Mouse (Mus musculus) limb, embryonic 11.5 days (tissue): Measurements from ENCODE around the gene Evi5. TPM values are rescaled to one million over a fixed set of nuclear protein-coding genes. Genes with fewer than 3 reads are reported as not detected.

ENCODE experiments used
- ATAC-seq: fragments of 200-750 bp; cut with Nextera tagmentation; 2 replicates; pipeline ENCODE4 v1.8.0; 2017; ENCODE audit warnings: low read depth; ENCODE audit not compliant: insufficient number of reproducible peaks, low FRiP score, low TSS enrichment
- DNase-seq: peaks from one replicate; pipeline ENCODE4 v3.0.0-alpha.2; 2015; ENCODE audit warnings: low spot score
- H3K27ac ChIP-seq: fragments of 300-500 bp; sonication (generic); replicated peaks from 2 replicates; pipeline ENCODE4 v1.5.1; 2014; ENCODE audit warnings: low read depth, mild to moderate bottlenecking, low read length
- H3K27me3 ChIP-seq: fragments of 300-500 bp; sonication (generic); 2 replicates; pipeline ENCODE4 v1.6.1; 2014; ENCODE audit warnings: mild to moderate bottlenecking, low read length, mixed read lengths; ENCODE audit not compliant: control insufficient read depth, insufficient read depth
- H3K36me3 ChIP-seq: fragments of 300-500 bp; sonication (generic); 2 replicates; pipeline ENCODE4 v1.6.1; 2014; ENCODE audit warnings: mild to moderate bottlenecking, low read length, moderate library complexity, mixed read lengths; ENCODE audit not compliant: control insufficient read depth, insufficient read depth
- H3K4me1 ChIP-seq: fragments of 300-500 bp; sonication (generic); 2 replicates; pipeline ENCODE4 v1.6.1; 2014; ENCODE audit warnings: low read length, mixed read lengths; ENCODE audit not compliant: control insufficient read depth, insufficient read depth
- H3K4me2 ChIP-seq: fragments of 300-500 bp; sonication (generic); 2 replicates; pipeline ENCODE4 v1.6.1; 2014; ENCODE audit warnings: low read depth, mild to moderate bottlenecking, moderate library complexity; ENCODE audit not compliant: severe bottlenecking
- H3K4me3 ChIP-seq: fragments of 300-500 bp; sonication (generic); 2 replicates; pipeline ENCODE4 v1.5.1; 2014; ENCODE audit warnings: low read depth, low read length
- H3K9ac ChIP-seq: fragments of 300-500 bp; sonication (generic); 2 replicates; pipeline ENCODE4 v1.6.1; 2014; ENCODE audit warnings: mild to moderate bottlenecking, low read length
- H3K9me3 ChIP-seq: fragments of 300-500 bp; sonication (generic); 2 replicates; pipeline ENCODE4 v1.6.1; 2016; ENCODE audit warnings: low read length; ENCODE audit not compliant: control insufficient read depth
- WGBS: fragments of 180-500 bp; shearing (Covaris S2); extraction: QIAGEN DNeasy Blood & Tissue Kit; methylation state at CpG from one replicate; pipeline ENCODE4 v1.1.7; 2014; 5-methylcytosine and 5-hydroxymethylcytosine counted together
- polyA plus RNA-seq: library from polyadenylated mRNA; unstranded; fragments of >200 nt; fragmentation: Nextera tagmentation; extraction: Ambion mirVana; gene quantifications from 2 replicates; pipeline ENCODE4 v1.2.1, GENCODE M21; 2014

Evi5 gene
- polyA plus RNA-seq, 1 experiment from 2014 or later: 66.9 TPM

DNA sequence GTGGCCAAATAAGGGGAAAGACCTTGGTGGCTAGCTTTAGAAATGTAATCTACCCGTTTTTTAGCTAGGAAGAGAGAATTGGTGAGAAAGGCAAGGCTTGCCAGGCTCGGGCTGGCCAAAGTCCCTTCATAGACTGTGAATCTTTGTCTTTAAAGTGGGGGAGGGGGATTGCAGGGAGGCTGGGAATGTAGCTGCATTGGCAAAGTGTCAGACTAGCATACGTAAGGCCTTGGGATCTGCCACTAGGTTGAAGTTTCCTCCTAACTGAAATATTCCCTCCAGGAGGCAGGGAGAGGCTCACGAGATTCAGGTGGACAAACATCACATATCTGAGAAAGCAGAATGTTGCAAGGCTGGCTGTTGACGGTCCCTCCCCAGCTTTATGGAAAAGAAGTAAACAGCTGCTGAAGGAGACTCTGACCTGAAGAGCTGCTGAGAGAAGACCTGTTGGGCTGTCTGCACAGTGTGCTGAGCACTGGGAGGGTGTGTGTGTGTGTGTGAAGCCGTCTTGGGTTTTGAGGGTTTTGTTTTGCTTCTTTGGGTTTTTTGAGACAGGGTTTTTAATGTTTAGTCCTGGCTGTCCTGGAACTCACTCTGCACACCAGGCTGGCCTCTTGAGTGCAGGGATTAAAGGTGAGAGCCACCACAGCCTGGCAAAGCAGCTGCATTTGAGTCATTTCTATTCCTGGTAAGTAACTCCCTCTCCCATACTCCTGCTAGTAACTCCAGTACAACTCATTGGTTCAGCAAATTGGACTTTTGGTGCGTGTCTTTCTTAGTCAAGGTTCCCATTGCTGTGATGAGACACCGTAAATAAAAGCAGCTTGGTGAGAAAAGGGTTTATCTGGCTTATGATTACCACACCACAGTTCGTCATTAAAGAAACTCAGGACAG, 15.3 kb upstream of the Evi5 start:
- H3K4me1 ChIP-seq: no peaks in the 10 kb centered on the region
- no peak overlapping the region for H3K27ac ChIP-seq
- DNase-seq (no peak), ATAC-seq (no peak)
- H3K36me3 ChIP-seq: no peaks in the 10 kb centered on the region
- H3K27me3 ChIP-seq: no peaks in the 10 kb centered on the region
- no peak overlapping the region for H3K4me2 ChIP-seq
- H3K9me3 ChIP-seq: no peaks in the 10 kb centered on the region
- WGBS: 63% methylated on average over 9 of the region's 9 CpGs
- no peak overlapping the region for H3K4me3 ChIP-seq
- H3K9ac ChIP-seq: no peak overlapping the region; the same call in 1 of the 2 replicates

DNA sequence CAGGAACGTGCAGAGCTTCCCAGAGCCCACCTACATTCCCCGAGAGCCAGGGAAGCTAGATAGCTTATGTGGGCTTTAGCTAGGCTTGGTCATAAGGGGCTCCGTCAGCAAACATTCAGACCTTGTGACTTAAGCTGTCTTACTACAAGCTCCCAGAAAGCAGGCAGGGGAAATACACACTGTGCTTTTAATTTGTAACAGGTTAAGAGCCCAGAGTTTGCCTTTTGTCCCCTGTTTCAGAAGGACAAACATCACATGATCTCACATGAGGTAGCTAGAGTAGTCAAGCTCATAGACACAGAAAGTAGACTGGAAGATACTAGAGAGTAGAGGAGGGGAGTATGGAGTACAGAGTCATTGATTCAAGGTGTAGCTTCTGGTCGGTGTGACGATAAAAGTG, 5.8 kb upstream of the Evi5 start:
- DNase-seq: no peak
- no peaks in the 10 kb centered on the region for H3K9me3 ChIP-seq
- H3K27me3 ChIP-seq: no peaks in the 10 kb centered on the region
- WGBS: 73% methylated on average over 5 of the region's 5 CpGs
- no peaks in the 10 kb centered on the region for H3K36me3 ChIP-seq
- H3K4me2 ChIP-seq: no peak overlapping the region
- no peak overlapping the region for H3K27ac ChIP-seq
- no peak for ATAC-seq
- no peaks in the 10 kb centered on the region for H3K4me1 ChIP-seq
- no peak overlapping the region for H3K9ac ChIP-seq
- no peak overlapping the region for H3K4me3 ChIP-seq

DNA sequence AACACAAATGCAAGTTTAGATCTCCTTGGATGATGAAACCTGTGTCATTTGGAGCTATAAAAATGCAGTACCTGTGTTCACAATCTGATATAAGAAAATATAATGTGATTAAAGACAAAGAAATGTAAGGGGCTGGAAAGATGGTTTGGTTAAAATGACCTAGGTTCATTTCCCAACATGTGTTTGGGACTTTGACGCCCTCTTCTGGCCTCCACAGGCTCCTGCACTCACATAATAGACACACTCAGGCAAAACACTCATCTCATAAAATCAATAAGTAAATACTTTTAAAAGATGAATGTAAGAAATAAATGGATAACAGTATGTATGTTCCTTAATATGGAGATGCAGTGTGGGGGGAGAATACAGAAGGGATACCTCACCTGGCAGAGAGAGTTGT, 2.1 kb upstream of the Evi5 start:
- no peaks in the 10 kb centered on the region for H3K36me3 ChIP-seq
- H3K4me2 ChIP-seq: no peak overlapping the region
- no peak overlapping the region for H3K4me3 ChIP-seq
- 76% methylated on average over 1 of the region's 1 CpGs for WGBS
- H3K4me1 ChIP-seq: no peaks in the 10 kb centered on the region; the same call in 1 of the 2 replicates
- ATAC-seq: no peak
- H3K27ac ChIP-seq: no peak overlapping the region
- no peak for DNase-seq
- H3K9ac ChIP-seq: no peak overlapping the region
- no peaks in the 10 kb centered on the region for H3K27me3 ChIP-seq
- no peaks in the 10 kb centered on the region for H3K9me3 ChIP-seq

DNA sequence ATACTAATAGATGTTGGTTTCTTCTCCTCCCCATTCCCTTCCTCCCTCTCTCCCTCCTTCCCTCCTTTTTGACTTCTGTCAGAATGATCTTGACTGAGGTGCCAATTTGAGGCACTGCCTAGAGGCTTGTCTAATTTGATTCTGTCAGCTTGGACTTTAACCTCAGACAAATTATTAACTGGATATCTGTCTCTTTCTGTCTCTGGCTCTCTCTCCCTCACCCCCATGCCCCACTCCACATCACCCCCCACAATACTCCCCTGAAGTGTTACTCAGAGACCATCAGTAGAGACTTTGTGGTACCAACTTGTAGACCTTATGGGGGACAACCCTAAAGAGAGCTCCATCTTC, 329 bp upstream of the Evi5 start:
- Histone ChIP-seq H3K36me3 (no peaks in the 10 kb centered on the region), H3K27ac (no peak overlapping the region), H3K4me3 (no peak overlapping the region), H3K4me1 (no peaks in the 10 kb centered on the region; the same call in 1 of the 2 replicates), H3K27me3 (no peaks in the 10 kb centered on the region), H3K4me2 (no peak overlapping the region), H3K9me3 (no peaks in the 10 kb centered on the region), H3K9ac (no peak overlapping the region)
- DNase-seq: no peak
- no peak for ATAC-seq

DNA sequence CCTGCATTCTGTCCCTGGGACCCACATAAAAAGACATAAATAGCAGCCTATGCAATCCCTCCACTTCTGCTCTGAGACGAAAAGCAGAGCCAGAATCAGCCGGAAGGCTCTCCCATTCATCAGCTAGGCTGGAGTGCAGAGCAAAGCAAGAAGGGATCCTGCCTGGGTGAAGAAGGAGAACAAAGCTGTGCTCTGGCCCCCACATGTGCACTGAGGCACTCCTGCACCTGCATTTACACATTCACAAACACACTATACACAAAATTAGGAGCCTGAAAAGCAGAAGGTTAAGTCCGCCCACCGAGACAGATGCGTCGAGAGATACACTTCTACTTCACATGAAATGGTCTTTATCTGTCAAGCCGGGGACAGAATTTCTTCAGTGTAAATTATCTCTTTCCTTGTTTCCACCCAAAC, 1.0 kb downstream of the Evi5 start:
- Histone ChIP-seq H3K4me3 (no peak overlapping the region), H3K27ac (no peak overlapping the region), H3K9ac (no peak overlapping the region), H3K36me3 (no peaks in the 10 kb centered on the region), H3K4me1 (no peaks in the 10 kb centered on the region; the same call in 1 of the 2 replicates), H3K27me3 (no peaks in the 10 kb centered on the region), H3K4me2 (no peak overlapping the region), H3K9me3 (no peaks in the 10 kb centered on the region)
- ATAC-seq (no peak), DNase-seq (no peak)
- 67% methylated on average over 7 of the region's 7 CpGs for WGBS

GRCm38 (mm10) chr5:107873330-107873729, 1.6 kb downstream of the Evi5 start:
- Histone ChIP-seq H3K9ac (no peak overlapping the region), H3K36me3 (no peaks in the 10 kb centered on the region), H3K27ac (no peak overlapping the region), H3K9me3 (no peaks in the 10 kb centered on the region), H3K4me2 (no peak overlapping the region), H3K27me3 (no peaks in the 10 kb centered on the region), H3K4me3 (no peak overlapping the region), H3K4me1 (no peaks in the 10 kb centered on the region; the same call in 1 of the 2 replicates)
- 88% methylated on average over 6 of the region's 6 CpGs for WGBS
- no peak for ATAC-seq
- no peak for DNase-seq

GRCm38 (mm10) chr5:107869701-107870100, 5.2 kb downstream of the Evi5 start:
- no peak for DNase-seq
- H3K4me1 ChIP-seq: no peaks in the 10 kb centered on the region; the same call in none of the 2 replicates
- H3K27me3 ChIP-seq: no peaks in the 10 kb centered on the region
- H3K36me3 ChIP-seq: no peaks in the 10 kb centered on the region
- no peak for ATAC-seq
- no peak overlapping the region for H3K4me3 ChIP-seq
- H3K4me2 ChIP-seq: no peak overlapping the region
- no peaks in the 10 kb centered on the region for H3K9me3 ChIP-seq
- H3K27ac ChIP-seq: no peak overlapping the region
- WGBS: 71% methylated on average over 2 of the region's 2 CpGs
- H3K9ac ChIP-seq: no peak overlapping the region

DNA sequence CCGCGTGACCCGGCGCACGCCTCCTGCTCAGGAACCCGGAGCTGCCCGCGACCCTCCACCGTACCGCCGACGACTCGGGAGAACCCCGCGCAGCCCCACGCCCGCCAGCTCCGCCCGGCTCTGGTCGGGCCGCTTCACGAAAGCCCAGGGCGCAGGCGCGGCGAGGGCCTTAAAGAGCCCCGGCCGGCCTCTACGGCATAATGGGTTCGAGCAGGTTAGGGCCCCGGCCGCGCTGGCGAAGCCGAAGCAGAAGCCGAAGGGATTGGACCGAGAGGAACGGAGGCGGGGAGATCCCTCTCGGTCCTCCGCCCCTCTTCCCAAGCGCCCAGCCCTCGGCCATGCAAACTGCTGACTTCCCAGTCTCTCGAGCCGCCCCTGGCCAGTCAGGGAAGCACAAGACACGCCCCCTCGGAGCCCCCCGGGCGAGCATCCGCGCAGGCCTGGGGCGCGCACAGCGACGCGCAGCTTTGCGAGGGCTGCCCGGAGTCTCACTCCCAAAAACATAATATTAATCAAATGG, 5.9 kb downstream of the Evi5 start:
- H3K4me1 ChIP-seq: no peaks in the 10 kb centered on the region; the same call in none of the 2 replicates
- DNase-seq: peak; percentile 95
- H3K9ac ChIP-seq: peak overlapping the region; percentile 78
- H3K27ac ChIP-seq: peak overlapping the region; percentile 95
- no peaks in the 10 kb centered on the region for H3K36me3 ChIP-seq
- no peaks in the 10 kb centered on the region for H3K9me3 ChIP-seq
- peak overlapping the region; percentile 71 for H3K4me3 ChIP-seq
- no peaks in the 10 kb centered on the region for H3K27me3 ChIP-seq
- WGBS: under 1% methylated on average over 58 of the region's 58 CpGs
- peak overlapping the region; percentile 43 for H3K4me2 ChIP-seq
- ATAC-seq: peak; percentile 99
